Mouse (Mus musculus) liver, postnatal 0 days (tissue): ENCODE measurements around the gene C4bp.

Experiments
- CTCF ChIP-seq: sonication (generic); IDR thresholded peaks from 2 replicates; pipeline ENCODE4 v1.5.1; 2016; ENCODE audit warnings: antibody characterized with exemption, low read depth
- EP300 ChIP-seq: IDR thresholded peaks from 2 replicates; pipeline ENCODE4 v1.6.1; 2016; ENCODE audit warnings: antibody characterized with exemption, low read depth, mild to moderate bottlenecking

GRCm38 (mm10) chr1:130633761-130634410, 27.5 kb downstream of the C4bp start:
- TF ChIP-seq EP300 (no peak), CTCF (peak; percentile 87)
